Mouse (Mus musculus) erythroblast, adult 5-6 weeks (primary cell): ENCODE data around the gene St6galnac3. TPM values are rescaled to one million over a fixed set of nuclear protein-coding genes. Genes with fewer than 3 reads are reported as not detected.

Experiments used
- ATAC-seq: replicated peaks from 2 replicates; pipeline ENCODE4 v1.8.0; 2016; ENCODE audit warnings: moderate number of reproducible peaks, mild to moderate bottlenecking, moderate TSS enrichment, inconsistent platforms; ENCODE audit not compliant: poor library complexity, low FRiP score, severe bottlenecking
- total RNA-seq, 2 experiments: library from RNA; stranded (forward) in 1 of 2; stranded (reverse) in 1 of 2; fragments of 150-400 nt in 1 of 2; fragments of 200-764, 138-1000 nt in 1 of 2; gene quantifications; 2 replicates each; pipeline versions ENCODE4 v1.2.3 to v1.2.4; 2015 to 2017; ENCODE audit warnings: low replicate concordance in 2 of 2

Gene St6galnac3
- total RNA-seq, 2 experiments from 2014 or later, result 3.7 to 11.0 TPM

GRCm38 (mm10) chr3:153219391-153219790 is 505.6 kb downstream of the St6galnac3 start:
- no peak for ATAC-seq

GRCm38 (mm10) chr3:153208186-153208585 is 516.8 kb downstream of the St6galnac3 start:
- ATAC-seq, result no peak

- ATAC-seq, result no peak
Measured at GRCm38 (mm10) chr3:153204046-153204445, 520.9 kb downstream of the St6galnac3 start.

- no peak for ATAC-seq
Measured at GRCm38 (mm10) chr3:153201835-153202234, 523.1 kb downstream of the St6galnac3 start.

- no peak for ATAC-seq
Measured at GRCm38 (mm10) chr3:153200801-153201200, 524.2 kb downstream of the St6galnac3 start.

GRCm38 (mm10) chr3:153200076-153200475 is 524.9 kb downstream of the St6galnac3 start:
- no peak for ATAC-seq

GRCm38 (mm10) chr3:153199251-153199650 is 525.7 kb downstream of the St6galnac3 start:
- no peak for ATAC-seq

- no peak for ATAC-seq
Measured at GRCm38 (mm10) chr3:153198514-153198913, 526.5 kb downstream of the St6galnac3 start.

- ATAC-seq, result no peak
Measured at GRCm38 (mm10) chr3:153193025-153193424, 531.9 kb downstream of the St6galnac3 start.

- no peak for ATAC-seq
Measured at GRCm38 (mm10) chr3:153190742-153191141, 534.2 kb downstream of the St6galnac3 start.

- ATAC-seq, result no peak
Measured at GRCm38 (mm10) chr3:153189685-153190467, 535.1 kb downstream of the St6galnac3 start.

- no peak for ATAC-seq
Measured at GRCm38 (mm10) chr3:153188224-153188623, 536.8 kb downstream of the St6galnac3 start.

- ATAC-seq, result no peak
Measured at GRCm38 (mm10) chr3:153185117-153185516, 539.9 kb downstream of the St6galnac3 start.

- no peak for ATAC-seq
Measured at GRCm38 (mm10) chr3:153181242-153181641, 543.7 kb downstream of the St6galnac3 start.

- no peak for ATAC-seq
Measured at GRCm38 (mm10) chr3:153176749-153177148, 548.2 kb downstream of the St6galnac3 start.

GRCm38 (mm10) chr3:153176325-153176724 is 548.6 kb downstream of the St6galnac3 start:
- no peak for ATAC-seq

GRCm38 (mm10) chr3:153174336-153175033 is 550.5 kb downstream of the St6galnac3 start:
- ATAC-seq, result no peak

GRCm38 (mm10) chr3:153173567-153173966 is 551.4 kb downstream of the St6galnac3 start:
- no peak; the same call in 1 of the 2 replicates for ATAC-seq

- no peak for ATAC-seq
Measured at GRCm38 (mm10) chr3:153170146-153170545, 554.8 kb downstream of the St6galnac3 start.

- ATAC-seq, result no peak
Measured at GRCm38 (mm10) chr3:153169744-153170143, 555.2 kb downstream of the St6galnac3 start.

- no peak for ATAC-seq
Measured at GRCm38 (mm10) chr3:153161676-153162075, 563.3 kb downstream of the St6galnac3 start.
